Mouse (Mus musculus): Measurements from ENCODE around the gene Panx3. TPM values are rescaled to one million over a fixed set of nuclear protein-coding genes. Genes with fewer than 3 reads are reported as not detected.

Gene Panx3
- polyA plus RNA-seq, 1 experiment, result 0.02 TPM

DNA sequence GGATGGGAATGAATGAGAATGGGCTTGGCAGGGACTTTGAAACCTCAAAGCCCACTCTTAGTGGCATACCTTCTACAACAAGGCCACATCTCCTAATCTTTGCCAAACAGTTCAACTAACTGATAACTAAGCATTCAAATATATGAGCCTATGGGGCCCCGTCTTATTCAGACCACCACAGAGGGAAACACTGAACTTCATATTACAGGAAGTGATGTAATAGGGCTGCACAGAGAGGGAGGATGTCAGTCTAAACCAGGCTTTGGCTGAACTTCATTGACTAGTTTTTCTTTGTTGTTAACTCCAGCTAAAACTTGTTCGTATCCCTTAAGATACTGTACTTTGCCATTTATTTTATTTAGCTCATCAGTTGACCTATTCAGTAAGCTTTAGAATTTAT lies 39.1 kb downstream of the Panx3 start:
- Histone ChIP-seq H3K4me3 (no peak overlapping the region), H3ac (ENCODE audit: control insufficient read depth, insufficient read length) (no peak overlapping the region), H3K79me2 (ENCODE audit: control insufficient read depth, insufficient read depth) (no peaks in the 10 kb centered on the region), H3K4me2 (ENCODE audit: low read depth) (no peak overlapping the region), H3K36me3 (ENCODE audit: control insufficient read depth, insufficient read depth) (no peaks in the 10 kb centered on the region), H3K27me3 (ENCODE audit: control insufficient read depth, insufficient read depth, insufficient read length) (peaks cover 4% of the 10 kb centered on the region)
- TF ChIP-seq E2F4 (IDR thresholded peaks at IDR 0.05; ENCODE audit: insufficient read depth) (no peak), TCF12 (IDR thresholded peaks at IDR 0.05; ENCODE audit: insufficient read depth, poor library complexity, severe bottlenecking) (no peak), USF1 (IDR thresholded peaks at IDR 0.05; ENCODE audit: low read depth) (no peak), MAX (IDR thresholded peaks at IDR 0.05; ENCODE audit: low read depth) (no peak), MYOG (IDR thresholded peaks at IDR 0.05; ENCODE audit: control insufficient read depth in 1 of 3, insufficient read depth in 1 of 3, insufficient read length in 2 of 3, low read depth in 2 of 3) (no peak), POLR2A (IDR thresholded peaks at IDR 0.05; ENCODE audit: insufficient read length, low read depth) (no peak), TCF3 (IDR thresholded peaks at IDR 0.05; ENCODE audit: insufficient read length, low read depth) (no peak)

DNA sequence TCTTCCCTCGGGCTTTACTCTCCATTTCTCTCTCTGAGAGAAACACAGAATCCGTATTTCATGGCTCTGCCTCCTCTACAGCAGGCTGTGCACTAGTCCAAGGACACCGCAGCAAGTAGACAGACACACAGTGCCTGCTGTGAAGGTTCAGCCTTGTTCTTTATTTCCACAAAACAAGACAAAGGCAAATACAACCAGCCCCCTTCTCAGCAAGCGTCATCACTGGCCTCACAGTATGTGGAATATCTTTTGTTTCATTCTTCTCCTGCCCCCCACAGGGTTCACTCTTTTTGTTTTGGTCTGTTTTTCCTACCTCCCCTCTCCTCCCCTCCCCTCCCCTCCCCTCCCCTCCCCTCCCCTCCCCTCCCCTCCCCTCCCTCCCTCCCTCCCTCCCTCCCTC lies 40.5 kb downstream of the Panx3 start:
- Histone ChIP-seq H3K79me2 (ENCODE audit: control insufficient read depth, insufficient read depth) (no peaks in the 10 kb centered on the region), H3K27me3 (ENCODE audit: control insufficient read depth, insufficient read depth, insufficient read length) (peaks cover 4% of the 10 kb centered on the region), H3K4me2 (ENCODE audit: low read depth) (no peak overlapping the region), H3ac (ENCODE audit: control insufficient read depth, insufficient read length) (no peak overlapping the region), H3K36me3 (ENCODE audit: control insufficient read depth, insufficient read depth) (no peaks in the 10 kb centered on the region), H3K4me3 (no peak overlapping the region)
- no peak for TF ChIP-seq USF1 (IDR thresholded peaks at IDR 0.05; ENCODE audit: low read depth)
- TF ChIP-seq CEBPB (IDR thresholded peaks at IDR 0.05; ENCODE audit: insufficient read depth, poor library complexity, severe bottlenecking), result no peak
- no peak for TF ChIP-seq E2F4 (IDR thresholded peaks at IDR 0.05; ENCODE audit: insufficient read depth)
- TF ChIP-seq MYOD1 (IDR thresholded peaks at IDR 0.05; ENCODE audit: control insufficient read depth in 1 of 3, insufficient read length in 2 of 3, low read depth in 2 of 3), result no peak

DNA sequence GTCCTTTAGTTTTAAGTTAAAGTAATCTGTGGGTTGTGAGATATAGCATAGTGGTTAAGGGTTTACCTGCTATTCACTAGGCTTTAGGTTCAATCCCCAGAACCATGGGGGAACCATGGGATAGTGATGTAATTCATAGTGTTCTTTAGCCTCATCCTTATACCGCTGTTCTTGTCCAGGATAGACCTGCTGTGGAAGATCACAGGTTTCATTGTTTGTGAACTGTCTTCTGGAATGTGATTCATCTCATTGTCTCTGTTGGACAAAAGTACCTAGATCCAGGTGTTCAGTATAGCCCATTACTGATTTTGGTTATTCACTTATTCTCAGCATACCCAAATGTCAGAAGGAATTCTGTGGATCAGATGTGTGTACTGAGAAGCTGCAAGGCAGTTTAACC lies 41.8 kb downstream of the Panx3 start:
- no peak overlapping the region for H3K4me2 ChIP-seq (ENCODE audit: low read depth)
- H3ac ChIP-seq (ENCODE audit: control insufficient read depth, insufficient read length), result no peak overlapping the region
- no peaks in the 10 kb centered on the region for H3K36me3 ChIP-seq (ENCODE audit: control insufficient read depth, insufficient read depth)
- H3K27me3 ChIP-seq (ENCODE audit: control insufficient read depth, insufficient read depth, insufficient read length), result peaks cover 4% of the 10 kb centered on the region
- no peaks in the 10 kb centered on the region for H3K79me2 ChIP-seq (ENCODE audit: control insufficient read depth, insufficient read depth)
- no peak overlapping the region for H3K4me3 ChIP-seq
- TF ChIP-seq CEBPB (IDR thresholded peaks at IDR 0.05; ENCODE audit: insufficient read depth, poor library complexity, severe bottlenecking) (no peak), TCF12 (IDR thresholded peaks at IDR 0.05; ENCODE audit: insufficient read depth, poor library complexity, severe bottlenecking) (no peak), MYOG (IDR thresholded peaks at IDR 0.05; ENCODE audit: control insufficient read depth in 1 of 3, insufficient read depth in 1 of 3, insufficient read length in 2 of 3, low read depth in 2 of 3) (no peak), MAX (IDR thresholded peaks at IDR 0.05; ENCODE audit: low read depth) (no peak), POLR2A (IDR thresholded peaks at IDR 0.05; ENCODE audit: insufficient read length, low read depth) (no peak), SRF (IDR thresholded peaks at IDR 0.05; ENCODE audit: control insufficient read depth, insufficient read length, low read depth) (no peak), E2F4 (IDR thresholded peaks at IDR 0.05; ENCODE audit: insufficient read depth) (no peak), TCF3 (IDR thresholded peaks at IDR 0.05; ENCODE audit: insufficient read length, low read depth) (no peak)

DNA sequence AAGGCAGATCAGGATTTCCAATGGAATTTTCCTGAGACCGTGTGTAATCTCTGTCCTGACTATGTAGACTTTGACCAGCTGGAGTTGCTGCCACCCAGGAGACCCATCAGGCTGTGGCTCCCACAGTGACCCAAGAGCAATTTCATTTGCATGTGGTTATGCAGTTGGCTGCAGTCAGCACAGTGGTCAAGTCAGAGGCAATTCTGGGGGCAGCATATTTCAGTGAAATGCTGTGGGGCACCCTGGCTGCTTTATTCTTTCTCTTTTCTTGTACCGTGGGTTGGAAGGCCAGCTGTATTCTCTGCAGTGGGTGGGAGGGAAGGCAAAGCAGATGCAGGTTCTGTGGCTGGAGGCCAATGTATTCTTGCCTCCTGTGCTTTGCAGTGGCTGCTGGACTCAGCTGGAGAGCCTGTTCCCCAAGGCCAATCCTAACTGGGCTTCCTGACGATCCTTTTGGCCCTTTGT lies 42.9 kb downstream of the Panx3 start:
- Histone ChIP-seq H3K4me3 (no peak overlapping the region), H3K36me3 (ENCODE audit: control insufficient read depth, insufficient read depth) (no peaks in the 10 kb centered on the region), H3K27me3 (ENCODE audit: control insufficient read depth, insufficient read depth, insufficient read length) (peaks cover 4% of the 10 kb centered on the region), H3ac (ENCODE audit: control insufficient read depth, insufficient read length) (no peak overlapping the region), H3K79me2 (ENCODE audit: control insufficient read depth, insufficient read depth) (no peaks in the 10 kb centered on the region), H3K4me2 (ENCODE audit: low read depth) (no peak overlapping the region)
- TF ChIP-seq REST (IDR thresholded peaks at IDR 0.05; ENCODE audit: insufficient read depth, insufficient read length), result no peak
- no peak for TF ChIP-seq SRF (IDR thresholded peaks at IDR 0.05; ENCODE audit: control insufficient read depth, insufficient read length, low read depth)
- TF ChIP-seq E2F4 (IDR thresholded peaks at IDR 0.05; ENCODE audit: insufficient read depth), result no peak
- no peak for TF ChIP-seq TCF12 (IDR thresholded peaks at IDR 0.05; ENCODE audit: insufficient read depth, poor library complexity, severe bottlenecking)
- no peak for TF ChIP-seq TCF3 (IDR thresholded peaks at IDR 0.05; ENCODE audit: insufficient read length, low read depth)
- TF ChIP-seq MYOG (IDR thresholded peaks at IDR 0.05; ENCODE audit: control insufficient read depth in 1 of 3, insufficient read depth in 1 of 3, insufficient read length in 2 of 3, low read depth in 2 of 3), result no peak
- no peak for TF ChIP-seq MAX (IDR thresholded peaks at IDR 0.05; ENCODE audit: low read depth)

DNA sequence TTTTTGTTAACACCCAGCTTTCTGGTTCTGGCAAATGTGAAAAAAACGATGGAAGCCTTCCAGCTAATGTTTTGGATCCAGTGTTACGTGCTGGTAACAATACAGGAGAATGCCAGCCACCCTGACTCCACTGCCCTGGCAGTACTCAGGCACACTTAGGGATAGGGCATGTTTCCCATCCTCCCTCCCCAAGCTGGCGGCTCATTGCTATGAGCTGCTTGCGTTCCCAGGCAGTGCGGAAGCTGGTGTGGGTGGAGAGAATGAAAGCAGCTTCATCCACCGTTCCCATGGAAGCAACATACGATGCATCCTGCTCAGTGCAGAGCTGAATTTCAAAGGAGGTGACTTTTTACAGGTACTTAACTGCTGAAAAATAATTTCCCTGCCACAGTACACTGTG lies 43.4 kb downstream of the Panx3 start:
- TF ChIP-seq POLR2AphosphoS2 (IDR thresholded peaks at IDR 0.05; ENCODE audit: insufficient read length, low read depth) (no peak), TCF12 (IDR thresholded peaks at IDR 0.05; ENCODE audit: insufficient read depth, poor library complexity, severe bottlenecking) (no peak), REST (IDR thresholded peaks at IDR 0.05; ENCODE audit: insufficient read depth, insufficient read length) (no peak), CEBPB (IDR thresholded peaks at IDR 0.05; ENCODE audit: insufficient read depth, poor library complexity, severe bottlenecking) (no peak), SRF (IDR thresholded peaks at IDR 0.05; ENCODE audit: control insufficient read depth, insufficient read length, low read depth) (no peak), POLR2A (IDR thresholded peaks at IDR 0.05; ENCODE audit: insufficient read length, low read depth) (no peak), TCF3 (IDR thresholded peaks at IDR 0.05; ENCODE audit: insufficient read length, low read depth) (no peak), USF1 (IDR thresholded peaks at IDR 0.05; ENCODE audit: low read depth) (no peak), MYOG (IDR thresholded peaks at IDR 0.05; ENCODE audit: control insufficient read depth in 1 of 3, insufficient read depth in 1 of 3, insufficient read length in 2 of 3, low read depth in 2 of 3) (no peak), MYOD1 (IDR thresholded peaks at IDR 0.05; ENCODE audit: control insufficient read depth in 1 of 3, insufficient read length in 2 of 3, low read depth in 2 of 3) (no peak), MAX (IDR thresholded peaks at IDR 0.05; ENCODE audit: low read depth) (no peak), E2F4 (IDR thresholded peaks at IDR 0.05; ENCODE audit: insufficient read depth) (no peak)
- Histone ChIP-seq H3K4me3 (no peak overlapping the region), H3ac (ENCODE audit: control insufficient read depth, insufficient read length) (no peak overlapping the region), H3K36me3 (ENCODE audit: control insufficient read depth, insufficient read depth) (no peaks in the 10 kb centered on the region), H3K4me2 (ENCODE audit: low read depth) (no peak overlapping the region), H3K79me2 (ENCODE audit: control insufficient read depth, insufficient read depth) (no peaks in the 10 kb centered on the region), H3K27me3 (ENCODE audit: control insufficient read depth, insufficient read depth, insufficient read length) (peaks cover 4% of the 10 kb centered on the region)
